In the genomic region with DNA sequence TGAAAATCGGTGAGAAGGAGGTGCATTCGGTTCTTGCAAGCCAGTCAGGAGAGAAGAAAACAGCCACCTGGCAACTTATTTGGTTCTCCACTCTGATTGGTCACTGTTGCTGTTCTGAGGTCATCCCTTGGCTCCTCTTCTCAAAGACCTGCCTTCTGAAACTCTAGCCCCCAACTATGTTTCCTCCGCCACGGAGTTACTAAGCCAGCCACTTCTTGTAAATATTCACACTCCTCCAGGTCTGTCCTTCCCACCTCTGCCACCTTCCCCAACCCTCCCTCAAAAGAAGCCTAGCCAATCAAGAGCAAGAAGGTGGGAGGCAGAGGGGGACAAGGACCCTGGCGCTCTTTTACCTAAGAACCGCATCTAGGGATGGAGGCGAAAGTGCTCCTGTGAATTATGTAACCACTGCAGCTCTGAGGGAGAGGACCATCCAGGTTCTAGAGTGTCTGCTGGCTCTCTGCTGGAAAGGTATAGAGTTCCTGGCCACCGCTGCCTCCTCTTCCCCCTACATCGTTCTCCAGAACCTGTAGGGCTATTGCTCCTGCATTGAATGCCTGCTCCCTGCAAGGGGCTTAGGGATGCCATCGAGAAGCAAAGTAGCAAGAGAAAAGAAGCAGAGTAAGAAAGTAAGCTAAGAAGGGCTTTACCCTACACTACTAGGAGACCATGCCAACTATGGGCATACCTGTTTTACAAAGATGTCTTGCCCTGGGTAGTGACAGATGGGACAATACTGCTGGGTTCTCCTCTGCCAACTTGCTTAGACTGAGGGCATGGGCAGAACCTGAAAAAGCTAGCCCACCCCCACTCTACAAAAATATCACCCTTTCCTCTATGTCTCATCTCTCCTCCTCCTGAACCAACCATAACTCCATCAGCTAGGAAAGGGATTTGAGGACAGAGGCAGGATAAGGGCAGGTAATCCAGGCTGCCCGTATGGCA, we compare ENCODE assay signal across 9 mouse cellular contexts.
DNase-seq lines count a peak whose midpoint lies in the region; ATAC-seq and TF ChIP-seq lines count a peak whose summit lies in the region.
"Had no signal": no experiment of that assay in that cellular context is flagged by ENCODE, and none has a peak within 500 bp of the region (broad histone marks: within the 10 kb centered on the region; RNA-seq: fewer than 3 reads in every experiment).

No protein-coding gene starts in this region.

- ATAC-seq in limb, embryonic 13.5 days (ENCODE audit: low FRiP score, low read depth), result no peak

- H3K9me3 ChIP-seq in limb, embryonic 13.5 days, result no peaks in the 10 kb centered on the region

- peak; percentile 82 for DNase-seq in heart, adult 11 months
- DNase-seq in heart, postnatal 14 days, result no peak
- peak; percentile 61 for DNase-seq in cerebellum, adult 11 months
- no peak for DNase-seq in kidney, postnatal 10 days
- DNase-seq in kidney, postnatal 36 days, result no peak
- DNase-seq in kidney, adult 2 months, result no peak
- DNase-seq: gastrocnemius, postnatal 25 days had no signal

- peak overlapping the region; percentile 86 for H3K4me3 ChIP-seq in embryonic fibroblast, embryonic 13.5 days (ENCODE audit: insufficient read depth, low read length)
- peak overlapping the region; percentile 72 for H3K4me3 ChIP-seq in limb, embryonic 13.5 days
- no peak overlapping the region for H3K4me3 ChIP-seq in kidney, adult 2 months (ENCODE audit: insufficient read depth, low read depth, low read length)

- 0 out of 2 replicates have a peak, but pooled peaks cover 3% of the 10 kb centered on the region for H3K4me1 ChIP-seq in embryonic fibroblast, embryonic 13.5 days (ENCODE audit: control insufficient read depth, insufficient read depth, low read length)
- peaks cover 55% of the 10 kb centered on the region for H3K4me1 ChIP-seq in limb, embryonic 13.5 days
- H3K4me1 ChIP-seq in kidney, adult 2 months (ENCODE audit: control insufficient read depth, insufficient read depth, low read length), result no peaks in the 10 kb centered on the region

- intact Hi-C loops in heart, postnatal 14 days (cut with DNase I), result loop anchor here (5.0 kb wide), 2 partner anchors 81 to 249 kb away; no protein-coding TSS in a partner anchor

- WGBS in limb, embryonic 13.5 days, result 13% methylated on average over 11 of the region's 11 CpGs
- WGBS in kidney, adult 2 months, result 26% methylated on average over 11 of the region's 11 CpGs

- no peak for TF ChIP-seq CTCF in embryonic fibroblast, embryonic 13.5 days (IDR thresholded peaks at IDR 0.05; ENCODE audit: borderline replicate concordance, insufficient read depth, low read length)
- no peak for TF ChIP-seq CTCF in kidney, adult 2 months (conservative IDR thresholded peaks at IDR 0.05; ENCODE audit: insufficient read depth, insufficient read length, low read depth, low read length)

- H3K9ac ChIP-seq in limb, embryonic 13.5 days, result peak overlapping the region; percentile 84

- H3K4me2 ChIP-seq in limb, embryonic 13.5 days (replicated peaks), result peak overlapping the region; percentile 91

- peaks cover 14% of the 10 kb centered on the region for H3K27me3 ChIP-seq in limb, embryonic 13.5 days
- H3K27me3 ChIP-seq in kidney, adult 2 months (replicated peaks; ENCODE audit: control insufficient read depth, insufficient read depth, low read length), result no peaks in the 10 kb centered on the region

- no peaks in the 10 kb centered on the region for H3K36me3 ChIP-seq in limb, embryonic 13.5 days
- no peaks in the 10 kb centered on the region for H3K36me3 ChIP-seq in kidney, adult 2 months (ENCODE audit: control insufficient read depth, insufficient read depth, low read length)

- TF ChIP-seq POLR2A in embryonic fibroblast, embryonic 13.5 days (IDR thresholded peaks at IDR 0.05; ENCODE audit: low read depth, low read length), result no peak
- no peak for TF ChIP-seq POLR2A in kidney, adult 2 months (IDR thresholded peaks at IDR 0.05; ENCODE audit: low read depth, low read length)

- H3K27ac ChIP-seq in embryonic fibroblast, embryonic 13.5 days (ENCODE audit: insufficient read depth, low read length), result no peak overlapping the region
- no peak overlapping the region for H3K27ac ChIP-seq in limb, embryonic 13.5 days
- H3K27ac ChIP-seq in kidney, adult 2 months (ENCODE audit: insufficient read depth, low read depth, low read length), result no peak overlapping the region

Comparison
In these comparisons a context has a peak if more than half of its experiments do, and no peak if none do; other contexts are left out.
1. DNase-seq: peak in heart, adult 11 months (single experiment) and cerebellum, adult 11 months (single experiment); none in heart, postnatal 14 days (0 of 2), kidney, postnatal 10 days (single experiment), kidney, postnatal 36 days (0 of 2) and kidney, adult 2 months (single experiment).